Mouse (Mus musculus) liver, embryonic 12.5 days (tissue): ENCODE results near the gene Hibadh. TPM values are rescaled to one million over a fixed set of nuclear protein-coding genes. Genes with fewer than 3 reads are reported as not detected.
"Not testable (repeated sequence)": the region's sequence is repeated elsewhere in the genome, so short reads cannot be mapped to it uniquely, and the experiment has no call there.

ENCODE experiments used
- ATAC-seq: fragments of 200-750 bp; cut with Nextera tagmentation; 2 replicates; pipeline ENCODE4 v1.8.0; 2017; ENCODE audit warnings: moderate number of reproducible peaks, mild to moderate bottlenecking, moderate library complexity
- H3K27ac ChIP-seq: fragments of 300-500 bp; sonication (generic); 2 replicates; pipeline ENCODE4 v1.5.1; 2016; ENCODE audit warnings: mild to moderate bottlenecking
- H3K27me3 ChIP-seq: fragments of 300-500 bp; sonication (generic); replicated peaks from 2 replicates; pipeline ENCODE4 v1.6.1; 2016; ENCODE audit warnings: mild to moderate bottlenecking, moderate library complexity
- H3K36me3 ChIP-seq: fragments of 300-500 bp; sonication (generic); 2 replicates; pipeline ENCODE4 v1.6.1; 2016; ENCODE audit warnings: mild to moderate bottlenecking, moderate library complexity
- H3K4me1 ChIP-seq: fragments of 300-500 bp; sonication (generic); 2 replicates; pipeline ENCODE4 v1.6.1; 2016
- H3K4me2 ChIP-seq: fragments of 300-500 bp; sonication (generic); 2 replicates; pipeline ENCODE4 v1.6.1; 2016; ENCODE audit warnings: mild to moderate bottlenecking, moderate library complexity
- H3K4me3 ChIP-seq: fragments of 300-500 bp; sonication (generic); 2 replicates; pipeline ENCODE4 v1.5.1; 2016; ENCODE audit warnings: mild to moderate bottlenecking, moderate library complexity
- H3K9ac ChIP-seq: fragments of 300-500 bp; sonication (generic); 2 replicates; pipeline ENCODE4 v1.6.1; 2016; ENCODE audit warnings: mild to moderate bottlenecking, moderate library complexity
- H3K9me3 ChIP-seq: fragments of 300-500 bp; sonication (generic); replicated peaks from 2 replicates; pipeline ENCODE4 v1.6.1; 2016; ENCODE audit warnings: mild to moderate bottlenecking, moderate library complexity
- WGBS: fragments of 180-500 bp; shearing (Covaris S2); methylation state at CpG from one replicate; pipeline ENCODE4 v1.1.7; 2016; ENCODE audit not compliant: insufficient replicate concordance; 5-methylcytosine and 5-hydroxymethylcytosine counted together
- polyA plus RNA-seq: library from polyadenylated mRNA; unstranded; fragments of >200 nt; fragmentation: Nextera tagmentation; extraction: Ambion mirVana; gene quantifications from 2 replicates; pipeline ENCODE4 v1.2.1, GENCODE M21; 2016

Hibadh gene
- 68.3 and 68.6 TPM in 2 replicates for polyA plus RNA-seq

GRCm38 (mm10) chr6:52640224-52640712 is at the start of gene Hibadh:
Hibadh (minus strand) TSS chr6:52640389.
- Histone ChIP-seq H3K27ac (peak within 1 kb of the TSS; percentile 85), H3K4me2 (peak within 1 kb of the TSS; percentile 88), H3K36me3 (peaks cover 3% of the 10 kb centered on the region; the same call in 1 of the 2 replicates), H3K9ac (peak within 1 kb of the TSS; percentile 92), H3K4me3 (peak within 1 kb of the TSS; percentile 84), H3K4me1 (peaks cover 24% of the 10 kb centered on the region), H3K27me3 (no peaks in the 10 kb centered on the region), H3K9me3 (no peaks in the 10 kb centered on the region)
- under 1% methylated on average over 34 of the region's 34 CpGs for WGBS
- ATAC-seq = peak; percentile 99

DNA sequence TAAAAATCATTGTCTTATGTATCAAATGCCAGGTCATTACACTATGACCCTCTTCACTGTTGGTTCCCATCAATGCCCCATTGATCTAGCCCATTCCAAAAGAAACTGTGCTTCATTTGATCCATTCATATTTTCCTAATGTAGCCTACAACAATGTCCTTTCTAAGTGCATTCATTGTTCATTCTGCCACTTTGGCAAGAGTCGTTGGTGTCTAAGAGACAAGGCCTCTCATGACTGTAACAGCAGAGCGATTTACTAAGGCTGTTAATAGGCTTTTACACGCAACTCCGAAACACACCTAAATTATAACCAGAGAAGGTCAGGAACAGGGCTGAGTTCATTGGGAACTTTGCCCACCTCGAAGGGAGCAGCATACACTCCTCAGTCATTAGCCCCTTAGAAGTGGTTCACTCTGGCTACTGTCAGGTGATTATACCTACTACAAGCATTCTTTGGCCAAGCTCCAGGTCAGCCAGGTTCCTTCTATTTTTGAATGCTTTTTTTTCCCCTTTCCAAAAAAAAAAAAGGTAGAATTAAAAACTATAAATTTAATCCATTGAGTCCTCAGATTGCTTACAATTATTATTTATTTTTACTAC is 46.8 kb upstream of the Hibadh start:
- Histone ChIP-seq H3K9me3 (no peaks in the 10 kb centered on the region), H3K4me2 (no peak overlapping the region), H3K4me3 (no peak overlapping the region), H3K36me3 (no peaks in the 10 kb centered on the region), H3K4me1 (no peaks in the 10 kb centered on the region), H3K9ac (no peak overlapping the region), H3K27me3 (no peaks in the 10 kb centered on the region), H3K27ac (no peak overlapping the region)
- no peak for ATAC-seq
- 71% methylated on average over 5 of the region's 5 CpGs for WGBS

GRCm38 (mm10) chr6:52682607-52683006 is 42.4 kb upstream of the Hibadh start:
- no peak overlapping the region for H3K9ac ChIP-seq
- H3K9me3 ChIP-seq = no peaks in the 10 kb centered on the region
- WGBS = 69% methylated on average over 3 of the region's 3 CpGs
- no peaks in the 10 kb centered on the region for H3K36me3 ChIP-seq
- no peak for ATAC-seq
- H3K27me3 ChIP-seq = no peaks in the 10 kb centered on the region
- no peaks in the 10 kb centered on the region for H3K4me1 ChIP-seq
- H3K27ac ChIP-seq = no peak overlapping the region
- H3K4me3 ChIP-seq = no peak overlapping the region
- H3K4me2 ChIP-seq = no peak overlapping the region

- no peaks in the 10 kb centered on the region for H3K9me3 ChIP-seq
- no peaks in the 10 kb centered on the region for H3K27me3 ChIP-seq
- no peak overlapping the region for H3K27ac ChIP-seq
- no peak overlapping the region for H3K4me3 ChIP-seq
- no peak overlapping the region for H3K4me2 ChIP-seq
- no peaks in the 10 kb centered on the region for H3K36me3 ChIP-seq
- no peak for ATAC-seq
- WGBS = 67% methylated on average over 6 of the region's 6 CpGs
- no peaks in the 10 kb centered on the region for H3K4me1 ChIP-seq
- no peak overlapping the region for H3K9ac ChIP-seq
These were observed 41.8 kb upstream of the Hibadh start for GRCm38 (mm10) chr6:52681847-52682485.

- Histone ChIP-seq H3K27me3 (no peaks in the 10 kb centered on the region), H3K4me1 (no peaks in the 10 kb centered on the region), H3K9ac (no peak overlapping the region), H3K36me3 (no peaks in the 10 kb centered on the region), H3K9me3 (no peaks in the 10 kb centered on the region), H3K27ac (no peak overlapping the region), H3K4me2 (no peak overlapping the region), H3K4me3 (no peak overlapping the region)
- ATAC-seq = no peak
- 51% methylated on average over 8 of the region's 8 CpGs for WGBS
These were observed 40.4 kb upstream of the Hibadh start for GRCm38 (mm10) chr6:52680458-52681032.

DNA sequence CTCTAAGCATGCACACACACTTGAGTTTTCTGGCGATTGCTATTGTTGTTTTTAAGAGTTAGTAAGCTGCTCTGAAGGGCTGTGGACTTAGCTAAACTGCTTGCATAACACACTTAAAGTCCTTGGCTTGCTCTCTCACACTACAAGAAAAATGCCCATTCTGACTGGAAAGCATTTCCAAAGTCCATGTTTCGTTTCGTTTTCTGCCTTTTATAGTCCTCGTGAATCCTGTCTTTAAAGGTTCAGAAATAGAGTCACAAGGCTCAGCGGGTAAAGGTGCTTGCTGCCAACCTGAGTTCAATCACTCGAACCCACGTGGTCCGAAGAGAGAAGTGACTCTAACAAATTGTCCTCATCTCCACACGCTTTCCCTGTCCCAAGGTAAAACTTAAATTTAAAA is 39.4 kb upstream of the Hibadh start:
- H3K27ac ChIP-seq = no peak overlapping the region
- WGBS = 67% methylated on average over 9 of the region's 9 CpGs
- H3K4me2 ChIP-seq = no peak overlapping the region
- no peaks in the 10 kb centered on the region for H3K4me1 ChIP-seq
- H3K27me3 ChIP-seq = no peaks in the 10 kb centered on the region
- ATAC-seq = no peak
- no peak overlapping the region for H3K4me3 ChIP-seq
- no peaks in the 10 kb centered on the region for H3K9me3 ChIP-seq
- H3K36me3 ChIP-seq = no peaks in the 10 kb centered on the region
- H3K9ac ChIP-seq = no peak overlapping the region

GRCm38 (mm10) chr6:52677534-52677933 is 37.3 kb upstream of the Hibadh start:
- not testable (repeated sequence) for H3K4me3 ChIP-seq, ATAC-seq, H3K9me3 ChIP-seq, H3K27me3 ChIP-seq, H3K27ac ChIP-seq, H3K4me1 ChIP-seq, H3K9ac ChIP-seq, H3K4me2 ChIP-seq, H3K36me3 ChIP-seq
- 61% methylated on average over 4 of the region's 4 CpGs for WGBS

DNA sequence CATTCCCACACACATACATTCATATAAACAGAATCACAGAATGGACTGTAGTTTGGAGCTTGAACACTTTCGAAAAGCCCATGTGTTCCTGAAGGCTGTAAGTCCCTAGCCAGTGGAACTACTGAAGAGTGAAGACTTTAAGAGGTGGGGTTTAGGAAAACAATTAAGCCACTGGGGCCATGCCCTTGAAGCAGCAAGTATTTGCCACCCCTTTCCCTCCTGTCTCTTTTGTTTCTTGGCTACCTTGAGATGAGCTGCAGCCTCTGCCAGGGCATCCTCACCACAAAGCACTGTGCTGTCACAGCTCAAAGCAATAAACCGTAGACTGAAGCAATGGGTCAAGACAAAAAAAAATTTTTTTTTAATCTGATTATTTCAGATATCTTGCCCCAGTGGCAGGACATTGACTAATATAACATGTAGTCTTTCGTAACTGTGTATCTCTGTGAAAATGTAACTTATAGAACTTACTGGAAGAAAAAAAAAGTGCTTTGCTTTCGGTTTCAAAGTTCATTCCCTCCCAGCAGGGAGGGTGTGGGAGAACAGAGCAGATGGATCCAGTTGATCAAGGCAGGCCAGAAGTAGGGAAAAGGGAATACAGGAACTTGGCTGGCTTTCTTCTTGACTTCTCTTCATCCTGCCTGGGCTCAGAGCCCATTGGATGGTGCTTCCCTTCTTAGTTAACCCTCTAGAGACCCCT is 35.2 kb upstream of the Hibadh start:
- Histone ChIP-seq H3K27ac (no peak overlapping the region), H3K27me3 (no peaks in the 10 kb centered on the region), H3K4me3 (no peak overlapping the region), H3K4me2 (no peak overlapping the region), H3K36me3 (no peaks in the 10 kb centered on the region), H3K9me3 (no peaks in the 10 kb centered on the region), H3K4me1 (no peaks in the 10 kb centered on the region), H3K9ac (no peak overlapping the region)
- no peak for ATAC-seq
- 64% methylated on average over 4 of the region's 4 CpGs for WGBS

GRCm38 (mm10) chr6:52674541-52674940 is 34.4 kb upstream of the Hibadh start:
- Histone ChIP-seq H3K4me2 (no peak overlapping the region), H3K9me3 (no peaks in the 10 kb centered on the region), H3K36me3 (no peaks in the 10 kb centered on the region), H3K27ac (no peak overlapping the region), H3K4me1 (no peaks in the 10 kb centered on the region), H3K27me3 (no peaks in the 10 kb centered on the region), H3K9ac (no peak overlapping the region), H3K4me3 (no peak overlapping the region)
- 66% methylated on average over 12 of the region's 12 CpGs for WGBS
- ATAC-seq = no peak

- Histone ChIP-seq H3K9ac (no peak overlapping the region), H3K27me3 (no peaks in the 10 kb centered on the region), H3K4me2 (no peak overlapping the region), H3K4me3 (no peak overlapping the region), H3K27ac (no peak overlapping the region), H3K4me1 (no peaks in the 10 kb centered on the region), H3K36me3 (no peaks in the 10 kb centered on the region), H3K9me3 (no peaks in the 10 kb centered on the region)
- ATAC-seq = no peak
- 76% methylated on average over 7 of the region's 7 CpGs for WGBS
These were observed 33.5 kb upstream of the Hibadh start for GRCm38 (mm10) chr6:52673706-52674105.

DNA sequence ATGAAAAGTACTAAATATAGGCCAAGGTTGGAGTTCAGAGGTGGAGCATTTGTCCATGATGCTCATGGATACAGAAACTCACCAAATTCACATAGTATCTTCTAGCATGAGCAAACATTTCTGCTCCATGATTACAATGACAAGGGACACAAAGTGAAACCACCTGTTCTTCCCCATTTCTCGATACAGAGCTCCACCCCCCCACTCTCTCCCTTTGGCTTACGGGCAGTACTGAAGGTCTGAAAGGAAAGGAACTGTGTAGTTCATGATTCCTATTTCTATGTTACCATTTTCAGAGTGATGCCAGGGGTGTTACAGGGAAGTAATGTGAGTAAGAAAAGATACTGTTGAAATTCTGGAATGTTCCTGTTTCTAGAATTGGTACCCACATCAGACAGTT is 32.4 kb upstream of the Hibadh start:
- Histone ChIP-seq H3K9me3 (no peaks in the 10 kb centered on the region), H3K4me3 (no peak overlapping the region), H3K9ac (no peak overlapping the region), H3K4me1 (no peaks in the 10 kb centered on the region), H3K4me2 (no peak overlapping the region), H3K36me3 (no peaks in the 10 kb centered on the region), H3K27ac (no peak overlapping the region), H3K27me3 (no peaks in the 10 kb centered on the region)
- no peak for ATAC-seq
- 28% methylated on average over 2 of the region's 2 CpGs for WGBS

DNA sequence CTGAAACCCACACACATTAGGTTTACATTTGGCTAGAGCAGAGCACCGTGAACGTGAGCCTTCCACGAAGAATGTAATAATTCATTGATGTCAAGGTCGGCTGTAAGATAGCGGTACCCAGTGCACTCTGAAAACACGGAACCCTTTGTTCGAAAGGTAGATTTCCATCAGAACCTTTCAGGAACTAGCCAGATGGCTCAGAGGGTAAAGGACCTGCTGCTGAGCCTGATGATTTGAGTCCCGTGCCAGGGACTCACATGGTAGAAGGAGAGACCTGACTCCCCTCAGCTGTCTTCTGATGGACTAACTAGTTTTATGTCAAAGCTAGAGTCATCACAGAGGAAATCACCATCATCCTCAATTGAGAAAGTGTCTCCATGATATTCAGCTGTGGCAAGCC is 31.6 kb upstream of the Hibadh start:
- H3K27me3 ChIP-seq = no peaks in the 10 kb centered on the region
- H3K4me1 ChIP-seq = no peaks in the 10 kb centered on the region
- H3K27ac ChIP-seq = no peak overlapping the region
- WGBS = 68% methylated on average over 8 of the region's 8 CpGs
- H3K9me3 ChIP-seq = no peaks in the 10 kb centered on the region
- no peak overlapping the region for H3K9ac ChIP-seq
- ATAC-seq = no peak
- H3K4me2 ChIP-seq = no peak overlapping the region
- H3K36me3 ChIP-seq = no peaks in the 10 kb centered on the region
- H3K4me3 ChIP-seq = no peak overlapping the region
